Mouse (Mus musculus): ENCODE measurements around the gene Plod2.

DNA sequence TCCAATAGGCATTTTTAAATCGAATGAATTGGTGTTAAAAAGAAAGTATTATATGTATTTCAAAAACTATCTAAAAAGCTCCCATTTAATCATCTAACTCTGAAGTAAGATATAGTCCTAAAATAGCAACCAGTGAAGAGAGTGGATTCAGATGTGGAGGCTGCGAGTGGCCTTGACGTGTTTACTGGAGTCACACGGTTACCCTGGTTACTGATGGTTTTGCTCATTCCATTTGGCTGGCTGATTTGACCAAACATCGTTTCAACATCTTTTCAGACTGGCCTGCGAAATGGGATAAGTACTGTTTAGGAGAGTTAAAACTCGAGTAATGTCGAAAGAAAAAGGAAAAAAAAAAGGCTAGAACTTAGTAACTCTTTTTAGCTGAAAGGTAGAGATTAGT lies 71.2 kb downstream of the Plod2 start:
- TF ChIP-seq CTCF (IDR thresholded peaks at IDR 0.05; ENCODE audit: control insufficient read depth, insufficient read depth, insufficient replicate concordance, low read depth, low read length) (no peak), POLR2A (IDR thresholded peaks at IDR 0.05; ENCODE audit: control insufficient read depth, low read depth, low read length) (no peak)

Measured in testis, adult 2 months (tissue).